Mouse (Mus musculus) brown adipose tissue, adult 24 weeks (tissue): ENCODE data around the gene Rnf212. TPM values are rescaled to one million over a fixed set of nuclear protein-coding genes. Genes with fewer than 3 reads are reported as not detected.

Experiments used
- H3K27ac ChIP-seq: fragments of 200-500 bp; replicated peaks from 2 replicates; pipeline ENCODE4 v1.5.1; 2012; ENCODE audit warnings: low read depth, mild to moderate bottlenecking, low read length
- H3K4me1 ChIP-seq: fragments of 200-500 bp; 2 replicates; pipeline ENCODE4 v1.6.1; 2012; ENCODE audit warnings: low read length, mixed read lengths; ENCODE audit not compliant: control insufficient read depth, insufficient read depth, insufficient read length
- H3K4me3 ChIP-seq: fragments of 200-500 bp; 2 replicates; pipeline ENCODE4 v1.5.1; 2012; ENCODE audit warnings: low read depth, mild to moderate bottlenecking, low read length, moderate library complexity; ENCODE audit not compliant: insufficient read depth
- polyA plus RNA-seq: library from polyadenylated mRNA; stranded (reverse); fragments of >200 nt; gene quantifications from 2 replicates; pipeline ENCODE4 v1.2.4, GENCODE M21; 2012; ENCODE audit not compliant: missing spikeins, insufficient read depth, insufficient read length

Gene Rnf212
- polyA plus RNA-seq, 1 experiment, result not detected

DNA sequence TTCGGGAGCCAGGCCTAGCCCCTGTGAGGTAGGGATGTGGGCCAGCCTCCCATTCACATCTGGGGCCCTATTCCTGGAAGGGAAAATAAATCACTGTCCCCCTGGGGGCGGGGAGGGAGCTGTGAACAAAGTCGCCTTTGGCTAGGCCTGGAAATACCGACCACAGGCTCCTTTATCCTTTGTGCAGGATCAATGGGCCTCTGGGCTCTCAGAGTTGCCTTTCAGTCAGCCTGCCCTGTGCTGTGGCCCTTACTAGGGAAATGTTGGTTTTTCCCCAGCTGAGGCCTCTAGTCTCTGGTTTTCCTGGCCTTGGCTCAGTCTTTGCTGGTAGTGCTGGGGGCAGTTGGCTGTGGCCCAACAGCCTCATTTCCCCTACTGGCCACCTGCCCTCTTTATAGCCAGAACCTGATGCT, 77.4 kb downstream of the Rnf212 start:
- Histone ChIP-seq H3K4me3 (no peak overlapping the region), H3K4me1 (peaks cover 35% of the 10 kb centered on the region), H3K27ac (peak overlapping the region; percentile 77)

DNA sequence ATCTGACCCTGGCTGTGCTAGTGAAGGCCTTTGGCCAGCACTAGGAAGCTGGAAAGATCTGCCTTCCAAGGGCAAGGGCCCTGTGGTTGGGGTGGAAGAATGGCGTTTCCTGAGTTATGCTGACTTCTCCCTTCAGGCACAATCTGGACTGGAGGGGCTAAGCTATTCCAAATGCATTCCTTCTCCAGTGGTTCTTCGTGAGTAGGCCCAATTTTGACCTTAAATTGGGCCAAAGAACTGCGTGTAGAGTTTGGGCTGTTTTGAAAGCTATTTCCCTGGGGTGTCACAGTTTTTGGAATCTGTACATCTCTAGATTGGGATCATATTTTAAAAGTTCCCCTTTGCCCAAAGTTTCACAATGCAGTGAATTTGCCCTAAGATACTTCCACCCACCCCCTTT, 78.2 kb downstream of the Rnf212 start:
- peaks cover 35% of the 10 kb centered on the region for H3K4me1 ChIP-seq
- no peak overlapping the region for H3K4me3 ChIP-seq
- peak overlapping the region; percentile 90 for H3K27ac ChIP-seq

DNA sequence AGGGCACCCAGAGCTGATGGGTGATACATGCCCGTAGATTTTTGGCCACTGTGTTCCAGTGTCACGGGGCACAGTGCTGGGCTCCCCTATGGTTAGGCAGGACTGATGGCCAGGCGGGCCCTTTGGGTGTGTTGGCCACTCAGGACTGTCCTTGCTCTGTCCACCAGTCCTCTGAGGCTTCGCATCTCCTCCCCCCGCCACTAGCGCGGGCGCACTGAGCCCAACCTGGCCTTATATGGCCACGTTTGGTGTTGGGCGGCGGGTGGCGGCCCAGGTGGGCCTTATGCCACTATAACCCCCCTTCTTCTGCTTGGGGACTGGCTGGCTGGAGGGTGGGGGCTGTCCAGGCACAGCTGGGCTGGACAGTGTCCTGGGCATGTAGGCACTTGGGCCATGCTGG, 78.9 kb downstream of the Rnf212 start:
- Histone ChIP-seq H3K27ac (peak overlapping the region; percentile 90), H3K4me1 (peaks cover 35% of the 10 kb centered on the region), H3K4me3 (peak overlapping the region; percentile 92; the same call in 1 of the 2 replicates)

DNA sequence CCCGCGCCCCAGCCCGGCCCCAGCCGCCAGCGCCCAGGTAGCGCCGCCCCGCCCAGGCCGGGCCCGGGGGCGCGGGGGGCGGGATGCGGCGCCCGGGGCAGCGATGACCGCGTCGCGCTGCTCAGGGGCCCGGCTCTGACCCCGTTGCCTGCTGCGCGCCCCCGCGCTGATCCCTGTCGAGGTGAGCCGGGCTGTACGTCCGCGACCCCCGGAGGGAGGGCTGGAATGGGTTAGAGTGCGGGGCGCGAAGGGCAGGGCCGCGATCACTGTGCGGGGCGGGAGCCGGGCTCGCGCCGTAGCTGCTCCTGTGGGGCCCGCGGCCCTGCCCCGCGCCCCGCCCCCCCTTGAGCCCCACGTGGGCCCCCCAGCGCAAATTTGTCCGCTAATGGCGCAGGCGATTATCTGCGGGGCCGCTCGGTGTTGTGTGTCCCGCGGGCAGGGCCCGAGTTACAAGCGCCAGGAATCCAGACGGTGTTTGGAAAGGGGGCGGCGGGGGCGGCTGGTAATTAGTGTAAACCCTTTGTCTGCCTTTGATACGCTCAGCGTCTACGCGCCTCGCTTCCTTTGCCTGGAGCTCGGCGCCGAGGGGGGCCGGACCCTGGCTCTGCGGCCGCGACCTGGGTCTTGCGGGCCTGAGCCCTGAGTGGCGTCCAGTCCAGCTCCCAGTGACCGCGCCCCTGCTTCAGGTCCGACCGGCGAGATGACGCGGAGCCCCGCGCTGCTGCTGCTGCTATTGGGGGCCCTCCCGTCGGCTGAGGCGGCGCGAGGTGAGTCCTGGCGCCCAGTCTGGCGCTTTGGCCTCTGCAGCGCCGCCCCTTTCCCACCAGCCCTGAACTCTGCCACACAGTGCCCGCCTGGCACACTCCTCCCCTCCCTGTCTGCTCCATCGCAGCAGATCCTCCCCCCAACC, 80.2 kb downstream of the Rnf212 start:
- peaks cover 32% of the 10 kb centered on the region for H3K4me1 ChIP-seq
- peak overlapping the region; percentile 92 for H3K4me3 ChIP-seq
- peak overlapping the region; percentile 86 for H3K27ac ChIP-seq

DNA sequence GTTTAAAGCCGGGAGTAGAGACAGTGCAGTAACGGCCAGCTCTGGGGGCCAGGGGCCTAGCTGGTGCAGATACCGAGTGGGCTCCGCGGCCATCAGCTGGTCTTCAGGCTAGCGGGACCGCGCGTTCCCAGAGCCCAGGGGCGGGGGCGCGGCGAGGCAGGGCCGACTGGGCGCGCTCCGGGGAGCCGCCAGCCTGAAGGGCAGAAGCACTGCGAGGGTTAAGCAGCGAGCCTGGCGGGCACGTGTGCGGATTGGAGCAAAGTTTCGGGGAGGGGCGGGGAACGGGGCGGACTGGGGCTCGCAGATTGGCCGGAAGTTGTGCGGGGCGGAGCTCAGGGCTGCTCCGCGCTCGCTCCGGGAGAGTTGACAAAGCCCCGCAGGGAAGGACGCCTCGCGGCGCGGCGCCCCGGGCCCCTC, 80.9 kb downstream of the Rnf212 start:
- peak overlapping the region; percentile 94 for H3K4me3 ChIP-seq
- no peak overlapping the region for H3K27ac ChIP-seq
- H3K4me1 ChIP-seq, result peaks cover 25% of the 10 kb centered on the region

DNA sequence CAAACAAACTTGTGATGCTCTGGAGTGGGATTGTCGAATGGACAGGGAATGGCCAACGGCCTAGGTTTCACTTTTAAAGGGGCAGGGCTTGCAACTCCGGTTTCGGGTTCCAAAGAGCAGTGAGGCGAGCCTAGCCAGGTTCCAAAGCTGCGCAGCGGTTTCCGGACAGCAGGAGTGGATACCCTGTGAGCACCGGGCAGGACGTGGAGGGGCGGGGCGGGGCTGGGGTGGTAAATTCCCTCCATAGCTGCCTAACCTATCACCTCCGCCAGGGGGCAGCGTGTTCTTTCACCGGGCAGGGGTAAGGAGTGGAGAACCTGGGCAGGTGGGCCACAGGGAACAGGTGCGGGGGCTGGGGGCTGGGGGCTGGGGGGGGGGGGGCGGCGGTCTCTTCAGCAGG, 82.5 kb downstream of the Rnf212 start, which contains the start of gene Fgfrl1:
Fgfrl1 (plus strand) TSS at position 112 of the 400 bp plus-strand sequence.
- no peak within 1 kb of the TSS for H3K27ac ChIP-seq
- peaks cover 13% of the 10 kb centered on the region for H3K4me1 ChIP-seq
- peak within 1 kb of the TSS; percentile 55 for H3K4me3 ChIP-seq

DNA sequence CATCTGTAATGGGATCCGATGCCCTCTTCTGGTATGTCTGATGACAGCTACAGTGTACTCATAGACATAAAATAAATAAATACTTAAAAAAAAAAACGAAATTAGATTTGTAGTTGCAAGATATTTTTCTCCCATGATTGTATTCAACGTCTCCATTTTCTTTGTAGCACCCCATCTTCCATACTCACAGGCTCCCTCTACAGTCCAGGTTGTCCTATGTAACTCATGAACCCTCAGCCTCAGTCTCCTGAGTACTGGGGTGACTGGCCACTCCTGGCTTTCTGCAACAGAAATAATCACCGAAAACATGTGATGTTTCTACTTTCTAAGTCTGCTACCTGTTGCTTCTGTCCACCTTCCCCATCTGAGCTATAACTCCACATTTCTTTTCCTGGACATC, 83.6 kb downstream of the Rnf212 start:
- H3K4me3 ChIP-seq, result no peak overlapping the region
- H3K27ac ChIP-seq, result no peak overlapping the region
- H3K4me1 ChIP-seq, result peaks cover 5% of the 10 kb centered on the region; the same call in 1 of the 2 replicates

DNA sequence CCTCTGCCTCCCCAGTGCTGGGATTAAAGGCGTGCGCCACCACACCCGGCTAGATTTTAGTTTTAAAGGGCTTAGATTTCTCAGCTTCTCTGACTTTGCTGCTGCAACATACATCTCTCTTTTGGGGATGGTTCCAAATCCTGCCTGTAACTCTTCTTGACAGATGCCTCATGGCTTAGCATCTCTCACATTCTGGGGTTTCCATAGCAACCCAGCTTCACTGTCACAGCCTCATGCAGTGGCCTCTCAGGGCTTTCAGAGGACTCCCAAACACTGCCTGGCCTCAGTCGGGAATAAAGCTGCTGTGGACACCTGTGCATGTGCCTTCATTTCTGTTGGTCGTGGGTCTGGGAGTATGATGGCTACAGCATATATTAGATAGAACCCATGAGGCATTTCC, 85.7 kb downstream of the Rnf212 start:
- Histone ChIP-seq H3K4me1 (peaks cover 5% of the 10 kb centered on the region; the same call in 1 of the 2 replicates), H3K4me3 (no peak overlapping the region)

DNA sequence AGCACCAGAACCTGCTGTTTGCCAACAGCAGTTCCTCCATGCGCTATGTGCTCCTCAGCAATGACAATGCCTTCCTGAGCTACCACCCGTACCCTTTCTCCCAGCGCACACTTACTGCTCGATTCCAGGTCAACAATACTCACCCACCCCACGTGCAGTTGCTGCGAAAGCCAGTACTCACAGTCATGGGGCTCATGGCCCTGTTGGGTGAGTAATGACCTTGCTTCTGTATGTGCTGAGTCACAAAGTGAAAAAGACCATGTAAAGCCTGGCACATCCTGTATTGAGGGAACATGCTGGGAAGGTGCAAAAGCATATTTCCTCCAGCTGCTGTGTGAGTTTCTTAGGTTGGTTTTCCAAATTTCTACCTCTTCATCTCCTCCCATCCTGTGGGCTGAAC, 93.9 kb downstream of the Rnf212 start:
- no peak overlapping the region for H3K4me3 ChIP-seq
- no peak overlapping the region for H3K27ac ChIP-seq
- H3K4me1 ChIP-seq, result peaks cover 9% of the 10 kb centered on the region; the same call in 1 of the 2 replicates

More for the DNA sequence above, 85.7 kb downstream of the Rnf212 start:
- no peak overlapping the region for H3K27ac ChIP-seq

DNA sequence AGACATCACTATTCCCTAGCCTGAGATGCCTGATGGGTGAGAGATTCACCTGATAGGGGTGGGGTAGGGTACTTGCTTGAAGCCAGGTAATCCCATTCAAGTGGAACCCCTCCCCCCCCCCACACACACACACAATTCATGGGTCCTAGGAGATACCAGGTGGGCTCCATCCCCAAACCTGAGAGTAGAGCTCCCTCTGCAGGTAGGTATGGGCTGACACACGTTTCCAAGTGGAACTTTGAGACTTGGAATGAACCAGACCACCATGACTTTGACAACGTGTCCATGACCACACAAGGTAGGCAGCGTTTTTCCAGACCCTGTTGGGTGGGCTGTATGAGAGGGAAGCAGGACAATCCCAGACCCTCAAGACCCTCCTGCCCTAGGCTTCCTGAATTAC, 94.9 kb downstream of the Rnf212 start:
- peaks cover 9% of the 10 kb centered on the region; the same call in 1 of the 2 replicates for H3K4me1 ChIP-seq
- no peak overlapping the region for H3K4me3 ChIP-seq
- no peak overlapping the region for H3K27ac ChIP-seq

Other genes starting within 250 kb of the Rnf212 start
- gene Cplx1, start 225.0 kb downstream of the Rnf212 start, polyA plus RNA-seq, result not detected in 2 replicates
- 30.4 and 32.8 TPM in 2 replicates for gene Gak, start 145.2 kb downstream of the Rnf212 start, polyA plus RNA-seq
- gene Tmem175, start 145.2 kb downstream of the Rnf212 start, polyA plus RNA-seq, result 12.0 and 12.1 TPM in 2 replicates
- 3.4 and 6.3 TPM in 2 replicates for gene Idua, start 114.7 kb downstream of the Rnf212 start, polyA plus RNA-seq
- 3.4 and 3.7 TPM in 2 replicates for gene Dgkq, start 105.3 kb downstream of the Rnf212 start, polyA plus RNA-seq
- gene Slc26a1, start 99.4 kb downstream of the Rnf212 start, polyA plus RNA-seq, result not detected in 2 replicates
- gene Fgfrl1, start 82.6 kb downstream of the Rnf212 start, polyA plus RNA-seq, result 68.8 and 70.5 TPM in 2 replicates
- gene Tmed11, start 20.4 kb upstream of the Rnf212 start, polyA plus RNA-seq, result not detected in 2 replicates
- not detected in 2 replicates for gene Vmn2r8, start 33.9 kb upstream of the Rnf212 start, polyA plus RNA-seq
- not detected in 2 replicates for gene Vmn2r9, start 77.6 kb upstream of the Rnf212 start, polyA plus RNA-seq
- not detected in 2 replicates for gene Vmn2r10, start 231.5 kb upstream of the Rnf212 start, polyA plus RNA-seq